Mouse (Mus musculus): ENCODE data around the gene Gm21820.
"Not testable (repeated sequence)": the region's sequence is repeated elsewhere in the genome, so short reads cannot be mapped to it uniquely, and the experiment has no call there.

Gene Gm21820

DNA sequence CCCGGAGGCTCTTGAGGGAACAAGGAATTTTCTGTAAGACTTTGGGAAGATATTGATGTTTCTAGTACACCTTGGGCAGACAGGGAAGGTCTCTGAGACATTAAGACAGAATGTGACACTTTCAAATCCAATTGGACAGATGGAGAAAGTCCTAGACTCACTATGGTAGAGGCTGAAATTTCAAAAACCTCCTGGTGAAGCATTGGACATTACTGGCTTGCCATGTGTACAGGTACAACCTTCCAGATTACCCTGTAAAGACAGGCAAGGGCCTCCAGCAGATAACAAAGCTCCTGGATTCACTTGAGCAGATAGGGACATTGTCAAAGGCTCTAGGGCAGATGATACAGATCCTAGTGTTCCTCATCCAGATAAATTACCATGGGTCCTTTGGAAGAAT is at the start of gene Gm21820:
Gene Gm21820, minus strand, starts transcription at position 101 of the 400 bp plus-strand sequence.
- DNase-seq (ENCODE audit: low spot score in 2 of 2), result not testable (repeated sequence)

Data from cerebellum, postnatal 4 days (tissue).